Mouse (Mus musculus) embryonic facial prominence, embryonic 13.5 days (tissue): Measurements from ENCODE around the gene Gm21721. TPM values are rescaled to one million over a fixed set of nuclear protein-coding genes. Genes with fewer than 3 reads are reported as not detected.
"Not testable (repeated sequence)": the region's sequence is repeated elsewhere in the genome, so short reads cannot be mapped to it uniquely, and the experiment has no call there.

ENCODE experiments used
- ATAC-seq: fragments of 200-750 bp; cut with Nextera tagmentation; 2 replicates; pipeline ENCODE4 v1.8.0; 2017; ENCODE audit warnings: low read depth; ENCODE audit not compliant: insufficient number of reproducible peaks, insufficient read depth, low FRiP score, low TSS enrichment
- H3K27ac ChIP-seq: fragments of 300-500 bp; sonication (generic); 2 replicates; pipeline ENCODE4 v1.5.1; 2015; ENCODE audit warnings: moderate library complexity, mild to moderate bottlenecking, inconsistent platforms
- H3K27me3 ChIP-seq: fragments of 300-500 bp; sonication (generic); 2 replicates; pipeline ENCODE4 v1.6.1; 2015; ENCODE audit warnings: mild to moderate bottlenecking, inconsistent platforms
- H3K36me3 ChIP-seq: fragments of 300-500 bp; sonication (generic); 2 replicates; pipeline ENCODE4 v1.6.1; 2015; ENCODE audit warnings: mild to moderate bottlenecking, inconsistent platforms
- H3K4me1 ChIP-seq: fragments of 300-500 bp; sonication (generic); 2 replicates; pipeline ENCODE4 v1.6.1; 2015; ENCODE audit warnings: inconsistent platforms
- H3K4me2 ChIP-seq: fragments of 300-500 bp; sonication (generic); 2 replicates; pipeline ENCODE4 v1.6.1; 2015; ENCODE audit warnings: moderate library complexity, mild to moderate bottlenecking, inconsistent platforms
- H3K4me3 ChIP-seq: fragments of 300-500 bp; sonication (generic); 2 replicates; pipeline ENCODE4 v1.5.1; 2015; ENCODE audit warnings: mild to moderate bottlenecking, inconsistent platforms
- H3K9ac ChIP-seq: fragments of 300-500 bp; sonication (generic); 2 replicates; pipeline ENCODE4 v1.6.1; 2015; ENCODE audit warnings: mild to moderate bottlenecking, inconsistent platforms
- H3K9me3 ChIP-seq: fragments of 300-500 bp; sonication (generic); 2 replicates; pipeline ENCODE4 v1.6.1; 2016; ENCODE audit warnings: inconsistent platforms
- WGBS: fragments of 180-500 bp; shearing (Covaris S2); methylation state at CpG from one replicate; pipeline ENCODE4 v1.1.7; 2015; ENCODE audit warnings: mixed read lengths; 5-methylcytosine and 5-hydroxymethylcytosine counted together
- polyA plus RNA-seq: library from polyadenylated mRNA; unstranded; fragments of >200 nt; fragmentation: Nextera tagmentation; extraction: Ambion mirVana; gene quantifications from 2 replicates; pipeline ENCODE4 v1.2.1, GENCODE M21; 2015

The Gm21721 gene
- not detected in 2 replicates for polyA plus RNA-seq

- not testable (repeated sequence) for H3K9ac ChIP-seq, H3K4me1 ChIP-seq, H3K4me2 ChIP-seq, ATAC-seq, H3K9me3 ChIP-seq, H3K27ac ChIP-seq, H3K27me3 ChIP-seq, H3K4me3 ChIP-seq, H3K36me3 ChIP-seq
- no CpG with 5 or more reads among the region's 2 CpGs for WGBS
These were observed at the start of gene Gm21721 for GRCm38 (mm10) chrY:9202090-9202489. TSS of gene Gm21721 (minus strand) at chrY:9202190.

Other genes starting within 250 kb of the Gm21721 start
- not detected in 2 replicates for gene Gm21292, start 68.3 kb downstream of the Gm21721 start, polyA plus RNA-seq
- gene Gm21812, start 145.0 kb upstream of the Gm21721 start, polyA plus RNA-seq = not detected in 2 replicates
- not detected in 2 replicates for gene Gm21874, start 214.0 kb upstream of the Gm21721 start, polyA plus RNA-seq